Mouse (Mus musculus): ENCODE measurements around the gene Lsm8. TPM values are rescaled to one million over a fixed set of nuclear protein-coding genes. Genes with fewer than 3 reads are reported as not detected.
"Not testable (repeated sequence)": the region's sequence is repeated elsewhere in the genome, so short reads cannot be mapped to it uniquely, and the experiment has no call there.

Lsm8 gene
- 10 to 100 TPM in 1 of 2 experiments, 1 to 10 TPM in 1; 9.8 to 10.6 TPM for total RNA-seq (2021)
- long read RNA-seq, experiment 1, transcript Lsm8-201 (4 exons, 807 nt): major isoform, 9 of 9 reads
- long read RNA-seq, experiment 1, partial matches to known transcripts: 0 of 9 reads
- long read RNA-seq, experiment 1, other reads (novel, unspliced or antisense): 0 of 9 reads
- long read RNA-seq, experiment 2, transcript Lsm8-201 (4 exons, 807 nt): major isoform, 9 of 10 reads
- long read RNA-seq, experiment 2, partial matches to known transcripts: 0 of 10 reads
- long read RNA-seq, experiment 2, other reads (novel, unspliced or antisense): 1 of 10 reads

DNA sequence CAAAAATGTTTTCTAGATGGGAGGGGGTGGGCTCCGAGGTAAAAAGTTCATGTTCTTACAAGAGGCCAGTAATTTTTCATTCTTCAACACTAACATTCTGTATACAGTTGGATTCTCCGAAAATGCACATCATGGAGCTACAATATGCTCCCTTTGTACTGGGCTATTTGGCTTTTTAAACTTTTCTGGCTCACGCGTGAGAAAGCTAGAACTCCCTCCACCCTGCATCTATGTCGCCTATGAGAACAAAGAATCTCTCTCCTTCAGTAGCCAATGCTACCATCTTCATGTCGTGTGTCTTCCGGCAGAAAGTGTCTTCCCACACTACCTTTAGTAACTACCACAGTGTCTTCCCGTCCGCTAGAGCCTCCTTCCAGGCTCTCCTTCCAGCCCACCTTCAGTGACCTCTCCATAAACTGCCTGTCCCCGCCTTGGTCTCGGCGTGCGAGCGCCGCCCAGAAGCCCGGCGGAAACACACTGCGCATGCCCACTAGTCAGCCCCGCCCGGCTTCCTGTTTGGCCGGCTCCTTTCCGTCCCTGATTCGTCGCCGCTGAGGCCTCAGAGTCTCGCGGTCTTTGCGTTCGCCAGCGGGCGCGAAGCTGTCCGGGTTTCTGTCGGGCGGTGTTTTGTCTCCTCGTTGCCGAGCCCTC lies at the start of gene Lsm8:
Gene Lsm8, plus strand, starts transcription at position 529 of the 651 bp plus-strand sequence.
- no peak for TF ChIP-seq CTCF (IDR thresholded peaks at IDR 0.05)

DNA sequence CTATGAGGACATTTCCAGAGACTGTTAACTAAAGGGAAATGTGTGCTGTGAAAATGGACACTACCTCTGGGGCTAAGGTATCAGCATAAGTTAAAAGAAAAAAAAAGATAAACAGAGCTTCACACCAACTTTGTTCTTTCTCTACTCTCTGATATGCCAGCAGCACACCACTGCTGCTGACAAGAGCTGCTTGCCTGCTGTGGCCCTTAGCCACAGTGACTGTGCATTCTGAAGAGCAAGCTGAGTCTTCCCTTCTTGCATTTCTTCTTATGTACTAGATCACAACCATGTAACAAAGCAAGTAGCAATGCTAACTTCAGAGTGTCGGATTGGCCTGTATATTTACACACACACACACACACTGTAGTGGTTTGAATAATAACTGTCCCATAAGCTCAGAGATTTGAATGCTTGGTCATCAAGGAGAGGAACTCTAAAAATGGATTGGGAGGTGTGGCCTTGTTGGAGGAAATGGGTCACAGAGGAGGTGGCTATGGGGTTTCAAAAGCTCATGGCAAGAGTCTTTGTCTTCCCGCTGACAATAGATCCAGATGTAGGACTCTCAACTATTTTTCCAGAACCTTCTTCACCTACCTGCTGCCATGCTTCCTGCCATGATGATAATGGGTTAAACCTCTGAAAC lies 47.4 kb upstream of the Lsm8 start:
- intact Hi-C loops (cut with DNase I): no loop called here

More for the DNA sequence above, at the start of gene Lsm8:
- Histone ChIP-seq H3K4me3 (peak within 1 kb of the TSS; percentile 83), H3K27ac (peak within 1 kb of the TSS; percentile 94)
- DNase-seq: peak; percentile 98
- intact Hi-C loops (cut with DNase I): no loop called here

DNA sequence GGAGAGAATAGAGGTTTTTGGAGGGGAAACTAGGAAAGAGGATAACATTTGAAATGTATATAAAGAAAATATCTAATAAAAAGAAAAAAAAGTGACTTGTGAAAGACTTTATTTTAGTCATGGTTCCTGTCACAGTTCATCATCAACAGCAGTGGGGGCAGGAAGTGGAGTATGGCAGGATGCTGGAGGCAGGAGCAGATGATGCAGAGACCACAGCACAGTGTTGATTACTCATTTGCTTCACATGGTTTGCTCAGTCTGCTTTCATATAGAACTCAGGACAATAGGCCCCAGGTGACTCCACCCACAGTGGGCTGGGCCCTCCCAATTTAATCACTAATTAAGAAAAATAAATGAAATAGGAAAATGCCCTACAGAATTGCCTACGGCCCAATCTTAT lies 35.8 kb upstream of the Lsm8 start:
- intact Hi-C loops (cut with DNase I): loop anchor here (10.0 kb wide), 1 partner anchor 408 kb away; no protein-coding TSS in a partner anchor
- no peak overlapping the region for H3K27ac ChIP-seq
- no peak for DNase-seq
- no peak for TF ChIP-seq CTCF (IDR thresholded peaks at IDR 0.05)
- no peak overlapping the region for H3K4me3 ChIP-seq

More for the DNA sequence above, 47.4 kb upstream of the Lsm8 start:
- no peak for DNase-seq
- Histone ChIP-seq H3K27ac (no peak overlapping the region), H3K4me3 (no peak overlapping the region)
- TF ChIP-seq CTCF (IDR thresholded peaks at IDR 0.05): no peak

DNA sequence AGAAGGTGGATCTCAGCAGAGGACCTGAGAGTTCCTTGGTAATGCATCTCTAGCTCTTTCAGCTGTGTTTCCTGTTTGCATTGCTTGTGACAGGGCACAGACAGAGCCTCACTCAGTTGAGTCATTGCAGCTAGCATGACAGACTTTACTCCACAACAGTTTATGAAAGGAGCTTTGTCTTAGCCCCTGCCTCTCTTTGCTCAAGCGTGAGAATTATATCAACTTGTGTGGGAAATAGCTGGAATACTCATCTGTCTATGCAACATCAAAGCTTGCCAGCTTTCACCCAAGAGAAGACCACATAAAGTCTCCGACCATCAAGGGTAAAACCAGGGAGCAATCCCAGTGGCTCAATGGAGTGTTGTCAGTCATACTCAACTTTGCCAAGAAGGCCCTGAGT lies 32.8 kb upstream of the Lsm8 start:
- Histone ChIP-seq H3K27ac (no peak overlapping the region), H3K4me3 (no peak overlapping the region)
- intact Hi-C loops (cut with DNase I): loop anchor here (10.0 kb wide), 1 partner anchor 411 kb away; no protein-coding TSS in a partner anchor
- no peak for TF ChIP-seq CTCF (IDR thresholded peaks at IDR 0.05)
- no peak for DNase-seq

DNA sequence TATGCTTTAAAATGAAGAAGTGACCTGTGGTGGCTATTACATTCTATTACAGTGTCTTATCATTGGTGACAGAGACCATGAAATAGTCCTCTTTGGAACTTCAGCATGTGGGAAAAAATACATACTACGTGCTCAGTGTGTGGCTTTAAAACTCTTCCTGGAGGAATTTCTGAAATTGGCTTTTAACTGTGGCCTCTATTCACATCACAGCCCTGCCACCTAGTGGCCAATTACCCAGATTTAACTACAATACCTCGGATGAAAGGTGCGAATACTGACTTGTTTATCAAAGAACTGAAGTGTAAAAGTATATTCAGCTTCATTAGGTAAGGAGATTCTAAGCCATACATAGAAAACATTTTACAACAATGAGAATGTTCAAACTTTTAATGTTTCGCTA lies 29.0 kb upstream of the Lsm8 start:
- intact Hi-C loops (cut with DNase I): loop anchor here (10.0 kb wide), 1 partner anchor 415 kb away; no protein-coding TSS in a partner anchor
- H3K27ac ChIP-seq: no peak overlapping the region
- peak; percentile 35 for DNase-seq
- no peak overlapping the region for H3K4me3 ChIP-seq
- peak; percentile 69 for TF ChIP-seq CTCF (IDR thresholded peaks at IDR 0.05)

DNA sequence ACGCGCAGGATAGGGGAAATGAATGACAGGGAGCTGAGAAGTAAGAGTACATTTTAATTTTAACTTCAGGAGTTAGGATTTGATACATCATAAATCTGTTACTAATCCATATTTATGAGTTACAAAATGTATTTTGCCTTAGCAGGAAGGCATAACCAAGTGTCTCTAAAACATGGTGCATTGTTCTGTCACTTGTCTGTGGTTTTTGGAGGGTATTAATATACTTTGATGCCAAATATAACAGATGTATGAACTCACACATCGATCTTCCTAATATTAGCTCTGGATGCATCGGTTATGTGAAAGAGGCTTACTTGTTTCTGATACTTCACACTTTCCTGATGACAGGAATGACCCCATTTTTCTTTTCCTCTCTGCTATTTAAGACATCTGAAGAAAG lies 28.1 kb upstream of the Lsm8 start:
- intact Hi-C loops (cut with DNase I): no loop called here
- no peak for TF ChIP-seq CTCF (IDR thresholded peaks at IDR 0.05)

DNA sequence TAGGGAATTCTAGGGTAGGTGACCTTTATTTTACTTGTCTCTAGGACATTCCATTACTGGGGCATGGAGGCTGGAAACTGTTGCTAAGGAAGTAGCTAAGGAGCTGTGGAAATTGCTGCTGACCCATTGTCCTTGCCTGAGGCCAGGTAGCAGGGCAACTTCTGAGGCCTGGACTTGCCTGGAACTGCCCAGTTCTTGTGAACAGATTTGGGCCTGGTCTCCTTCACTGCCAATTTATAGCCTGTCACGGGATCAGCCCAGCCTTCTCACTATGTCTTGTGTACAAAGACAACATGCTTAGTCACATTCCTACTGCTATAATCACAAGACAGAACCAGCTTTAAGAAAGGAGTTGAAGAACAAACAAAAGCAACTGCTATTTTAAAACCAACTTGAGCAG lies 25.6 kb upstream of the Lsm8 start:
- DNase-seq: no peak
- Histone ChIP-seq H3K4me3 (no peak overlapping the region), H3K27ac (no peak overlapping the region)
- intact Hi-C loops (cut with DNase I): no loop called here
- TF ChIP-seq CTCF (IDR thresholded peaks at IDR 0.05): no peak

More for the DNA sequence above, 28.1 kb upstream of the Lsm8 start:
- no peak for DNase-seq
- Histone ChIP-seq H3K27ac (no peak overlapping the region), H3K4me3 (no peak overlapping the region)

DNA sequence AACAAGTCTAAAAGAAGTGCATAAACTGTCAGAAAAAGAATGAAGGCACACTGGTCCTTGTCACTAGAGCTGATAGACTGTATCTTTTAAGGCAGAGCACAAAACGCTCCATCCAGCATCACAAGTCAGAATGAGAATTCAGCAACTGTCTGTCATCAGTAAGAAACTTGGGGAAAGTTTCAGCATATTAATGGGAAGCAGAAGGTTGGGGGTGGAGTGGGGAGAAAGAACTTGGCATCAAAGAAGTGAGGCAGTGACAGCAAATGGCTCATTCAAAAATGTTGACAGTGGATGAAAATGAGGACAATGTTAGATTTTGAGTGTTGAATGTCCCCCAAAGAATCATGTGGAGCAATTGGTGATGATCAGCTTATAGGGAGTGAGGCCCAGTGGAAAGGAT lies 15.4 kb upstream of the Lsm8 start:
- H3K27ac ChIP-seq: no peak overlapping the region
- no peak for DNase-seq
- no peak overlapping the region for H3K4me3 ChIP-seq
- no peak for TF ChIP-seq CTCF (IDR thresholded peaks at IDR 0.05)
- intact Hi-C loops (cut with DNase I): no loop called here

DNA sequence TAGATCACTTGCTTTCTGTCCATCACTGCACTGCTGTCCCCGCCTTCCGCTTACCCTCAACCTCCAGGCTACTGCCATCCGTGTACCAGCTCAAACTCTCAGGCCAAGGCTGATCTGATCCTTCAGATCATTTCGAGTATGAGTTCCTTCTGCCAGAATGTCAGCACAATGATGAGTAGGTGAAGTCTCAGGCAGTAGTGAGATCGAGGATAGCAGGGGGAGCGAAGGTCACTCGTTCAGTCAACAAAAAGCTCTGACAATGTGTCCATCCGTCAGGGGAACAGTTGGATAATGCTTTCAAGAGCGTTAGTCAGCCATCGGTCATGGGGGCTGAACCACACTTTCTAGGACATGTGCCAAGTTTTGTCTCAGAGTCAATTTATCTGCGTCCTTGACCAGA lies 3.9 kb upstream of the Lsm8 start:
- H3K27ac ChIP-seq; DNase-seq; H3K4me3 ChIP-seq; intact Hi-C loops (cut with DNase I): not testable (repeated sequence)

DNA sequence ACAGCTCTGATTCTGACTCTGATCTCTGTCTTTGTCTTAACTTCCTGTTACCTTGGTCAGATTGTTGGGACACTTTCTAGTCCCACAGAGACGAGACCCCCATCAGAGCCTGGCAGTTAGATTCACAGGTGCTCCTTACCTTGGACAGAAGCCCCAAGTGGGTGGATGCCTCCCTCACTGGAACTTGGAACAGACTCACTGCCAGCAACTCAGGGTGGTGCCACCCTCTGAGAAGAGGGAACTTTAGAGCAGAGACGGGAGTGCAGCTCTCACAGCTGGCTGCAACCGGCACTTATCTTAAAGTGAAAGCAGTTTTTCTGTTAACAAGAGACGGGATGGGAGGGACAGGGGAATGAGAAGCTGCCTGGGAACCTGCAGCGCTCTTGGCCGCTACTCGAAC lies 2.8 kb upstream of the Lsm8 start:
- H3K4me3 ChIP-seq: peak overlapping the region; percentile 45
- DNase-seq; intact Hi-C loops (cut with DNase I); H3K27ac ChIP-seq: not testable (repeated sequence)

DNA sequence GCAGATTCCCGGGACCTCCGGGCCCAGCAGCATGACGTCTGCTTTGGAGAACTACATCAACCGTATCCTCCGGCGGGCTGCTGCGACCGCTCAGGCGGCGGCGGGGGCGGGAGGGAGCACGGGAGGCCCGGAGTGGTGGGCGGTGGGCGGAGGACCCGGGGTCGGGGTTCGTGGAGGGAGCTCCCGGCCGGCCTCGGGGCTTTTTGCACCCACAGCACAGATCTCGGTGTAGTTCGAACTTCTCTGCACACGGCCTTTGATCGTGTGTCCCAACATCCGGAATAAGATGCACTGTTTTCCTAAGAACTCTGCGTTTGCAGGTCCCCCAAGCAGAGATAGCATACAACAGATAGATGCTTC lies 303 bp downstream of the Lsm8 start:
- peak overlapping the region; percentile 94 for H3K27ac ChIP-seq
- no peak for DNase-seq
- no peak for TF ChIP-seq CTCF (IDR thresholded peaks at IDR 0.05)
- peak overlapping the region; percentile 83 for H3K4me3 ChIP-seq
- intact Hi-C loops (cut with DNase I): no loop called here

DNA sequence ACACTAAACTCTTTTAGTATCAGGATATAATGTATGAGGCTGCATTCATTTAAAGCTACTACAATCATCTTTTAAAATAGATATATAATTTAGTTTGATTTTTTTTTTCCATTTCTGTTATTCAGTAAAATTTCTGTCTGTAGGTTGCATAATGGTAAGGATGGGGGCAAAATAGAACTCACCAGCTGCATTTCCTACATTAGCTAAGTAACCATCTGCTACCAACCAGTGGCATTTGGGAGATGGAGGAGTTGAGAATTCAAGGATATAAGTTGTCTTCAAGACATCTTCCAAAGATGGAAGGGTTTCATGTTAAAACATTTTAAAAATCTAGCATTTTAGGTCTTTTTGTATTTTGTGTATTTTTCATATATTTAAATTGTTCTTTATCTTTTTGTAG lies 6.9 kb downstream of the Lsm8 start:
- no peak for DNase-seq
- Histone ChIP-seq H3K4me3 (no peak overlapping the region), H3K27ac (no peak overlapping the region)
- no peak for TF ChIP-seq CTCF (IDR thresholded peaks at IDR 0.05)
- intact Hi-C loops (cut with DNase I): no loop called here

DNA sequence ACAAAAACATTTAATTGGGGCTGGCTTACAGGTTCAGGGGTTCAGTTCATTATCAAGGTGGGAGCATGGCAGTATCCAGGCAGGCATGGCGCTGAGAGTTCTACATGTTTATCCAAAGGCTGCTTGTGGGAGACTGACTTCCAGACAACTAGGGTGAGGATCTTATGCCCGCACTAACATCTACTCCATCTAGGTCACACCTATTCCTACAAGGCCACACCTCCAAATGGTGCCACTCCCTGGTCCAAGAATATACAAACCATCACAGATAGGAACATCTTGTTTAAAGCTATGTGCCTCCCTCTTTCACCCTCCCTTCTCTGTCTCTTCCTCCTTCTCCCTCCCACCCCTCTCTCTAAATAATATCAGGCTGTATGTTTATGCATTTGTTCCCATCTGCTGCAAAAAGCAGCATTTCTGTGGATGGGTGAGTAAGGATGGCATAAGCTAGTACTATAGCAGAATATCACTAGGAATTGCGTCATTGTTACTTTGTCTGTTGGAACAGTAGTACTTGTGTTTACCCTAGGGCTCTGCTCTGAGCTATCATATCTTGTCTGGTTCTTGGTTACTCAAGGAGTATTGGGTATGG lies 8.2 kb downstream of the Lsm8 start:
- DNase-seq: no peak
- no peak for TF ChIP-seq CTCF (IDR thresholded peaks at IDR 0.05)
- Histone ChIP-seq H3K4me3 (no peak overlapping the region), H3K27ac (no peak overlapping the region)
- intact Hi-C loops (cut with DNase I): no loop called here
